Mouse (Mus musculus) midbrain, embryonic 11.5 days (tissue): Measurements from ENCODE around the gene Nfrkb. TPM values are rescaled to one million over a fixed set of nuclear protein-coding genes. Genes with fewer than 3 reads are reported as not detected.

ENCODE experiments used
- ATAC-seq: fragments of 200-750 bp; cut with Nextera tagmentation; 2 replicates; pipeline ENCODE4 v1.8.0; 2017; ENCODE audit warnings: moderate TSS enrichment, moderate library complexity; ENCODE audit not compliant: low FRiP score
- DNase-seq: peaks from one replicate; pipeline ENCODE4 v3.0.0; 2015; ENCODE audit warnings: low spot score; ENCODE audit errors: missing footprints
- H3K27ac ChIP-seq: fragments of 300-500 bp; sonication (generic); 2 replicates; pipeline ENCODE4 v1.5.1; 2014; ENCODE audit warnings: low read depth, low read length
- H3K27me3 ChIP-seq: fragments of 300-500 bp; sonication (generic); 2 replicates; pipeline ENCODE4 v1.6.1; 2014; ENCODE audit warnings: mild to moderate bottlenecking, low read length, moderate library complexity, mixed read lengths; ENCODE audit not compliant: control insufficient read depth, insufficient read depth
- H3K36me3 ChIP-seq: fragments of 300-500 bp; sonication (generic); 2 replicates; pipeline ENCODE4 v1.6.1; 2014; ENCODE audit warnings: mild to moderate bottlenecking, low read length, moderate library complexity, mixed read lengths; ENCODE audit not compliant: control insufficient read depth, insufficient read depth
- H3K4me1 ChIP-seq: fragments of 300-500 bp; sonication (generic); 2 replicates; pipeline ENCODE4 v1.6.1; 2014; ENCODE audit warnings: low read length; ENCODE audit not compliant: control insufficient read depth, insufficient read depth
- H3K4me2 ChIP-seq: fragments of 300-500 bp; sonication (generic); 2 replicates; pipeline ENCODE4 v1.6.1; 2014; ENCODE audit warnings: mild to moderate bottlenecking, moderate library complexity
- H3K4me3 ChIP-seq: fragments of 300-500 bp; sonication (generic); 2 replicates; pipeline ENCODE4 v1.5.1; 2014; ENCODE audit warnings: low read depth, low read length
- H3K9ac ChIP-seq: fragments of 300-500 bp; sonication (generic); 2 replicates; pipeline ENCODE4 v1.6.1; 2014; ENCODE audit warnings: low read length
- H3K9me3 ChIP-seq: fragments of 300-500 bp; sonication (generic); 2 replicates; pipeline ENCODE4 v1.6.1; 2016; ENCODE audit warnings: low read length; ENCODE audit not compliant: control insufficient read depth
- WGBS: fragments of 180-500 bp; shearing (Covaris S2); extraction: QIAGEN DNeasy Blood & Tissue Kit; methylation state at CpG from one replicate; pipeline ENCODE4 v1.1.7; 2014; 5-methylcytosine and 5-hydroxymethylcytosine counted together
- polyA plus RNA-seq: library from polyadenylated mRNA; unstranded; fragments of >200 nt; fragmentation: Nextera tagmentation; extraction: Ambion mirVana; gene quantifications from 2 replicates; pipeline ENCODE4 v1.2.1, GENCODE M21; 2014

The Nfrkb gene
- polyA plus RNA-seq, 1 experiment from 2014 or later, result 19.3 TPM

DNA sequence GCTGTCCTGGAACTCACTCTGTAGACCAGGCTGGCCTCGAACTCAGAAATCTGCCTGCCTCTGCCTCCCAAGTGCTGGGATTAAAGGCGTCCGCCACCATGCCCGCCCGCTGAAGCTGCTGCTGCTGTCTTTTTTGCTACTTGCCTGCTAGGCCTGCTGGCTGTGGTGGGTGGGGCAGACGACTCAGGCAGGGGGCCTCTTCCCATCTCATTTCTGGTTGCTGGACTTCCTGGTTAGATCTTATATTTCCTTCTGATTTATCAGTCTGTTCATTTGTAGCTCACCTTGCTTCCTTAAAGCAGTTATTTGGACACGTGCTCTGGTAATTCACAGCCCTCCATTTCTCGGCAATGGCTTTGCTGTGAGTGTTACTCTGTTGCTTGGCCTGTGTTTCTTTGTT, 49.4 kb downstream of the Nfrkb start:
- no peaks in the 10 kb centered on the region for H3K9me3 ChIP-seq
- H3K4me3 ChIP-seq, result no peak overlapping the region
- no peaks in the 10 kb centered on the region for H3K27me3 ChIP-seq
- H3K27ac ChIP-seq, result no peak overlapping the region
- H3K4me2 ChIP-seq, result no peak overlapping the region
- no peak overlapping the region for H3K9ac ChIP-seq
- 87% methylated on average over 8 of the region's 8 CpGs for WGBS
- no peak for ATAC-seq
- H3K4me1 ChIP-seq, result no peaks in the 10 kb centered on the region
- no peaks in the 10 kb centered on the region for H3K36me3 ChIP-seq
- DNase-seq, result no peak

- H3K4me2 ChIP-seq, result no peak overlapping the region
- 92% methylated on average over 6 of the region's 7 CpGs for WGBS
- ATAC-seq, result no peak
Observed at GRCm38 (mm10) chr9:31437861-31438260, 51.9 kb downstream of the Nfrkb start.

GRCm38 (mm10) chr9:31438834-31439233, 52.8 kb downstream of the Nfrkb start:
- H3K4me3 ChIP-seq, result no peak overlapping the region
- H3K9ac ChIP-seq, result no peak overlapping the region
- DNase-seq, result no peak
- H3K9me3 ChIP-seq, result no peaks in the 10 kb centered on the region
- no peak overlapping the region for H3K4me2 ChIP-seq
- no peaks in the 10 kb centered on the region for H3K27me3 ChIP-seq
- H3K4me1 ChIP-seq, result no peaks in the 10 kb centered on the region
- H3K27ac ChIP-seq, result no peak overlapping the region
- WGBS, result 59% methylated on average over 5 of the region's 5 CpGs
- ATAC-seq, result no peak
- H3K36me3 ChIP-seq, result no peaks in the 10 kb centered on the region

More at GRCm38 (mm10) chr9:31437861-31438260, 51.9 kb downstream of the Nfrkb start:
- Histone ChIP-seq H3K27ac (no peak overlapping the region), H3K9ac (no peak overlapping the region), H3K9me3 (no peaks in the 10 kb centered on the region), H3K4me3 (no peak overlapping the region), H3K36me3 (no peaks in the 10 kb centered on the region), H3K27me3 (no peaks in the 10 kb centered on the region), H3K4me1 (no peaks in the 10 kb centered on the region)
- DNase-seq, result no peak

- 75% methylated on average over 5 of the region's 6 CpGs for WGBS
- Histone ChIP-seq H3K4me3 (no peak overlapping the region), H3K4me1 (no peaks in the 10 kb centered on the region), H3K4me2 (no peak overlapping the region), H3K27ac (no peak overlapping the region), H3K36me3 (no peaks in the 10 kb centered on the region), H3K9ac (no peak overlapping the region), H3K27me3 (no peaks in the 10 kb centered on the region), H3K9me3 (no peaks in the 10 kb centered on the region)
- ATAC-seq (no peak), DNase-seq (no peak)
Observed at GRCm38 (mm10) chr9:31439341-31439740, 53.3 kb downstream of the Nfrkb start.

GRCm38 (mm10) chr9:31440366-31440765, 54.4 kb downstream of the Nfrkb start:
- no peak overlapping the region for H3K27ac ChIP-seq
- H3K9me3 ChIP-seq, result no peaks in the 10 kb centered on the region
- no peak overlapping the region for H3K9ac ChIP-seq
- 87% methylated on average over 5 of the region's 5 CpGs for WGBS
- no peak overlapping the region for H3K4me2 ChIP-seq
- H3K4me3 ChIP-seq, result no peak overlapping the region
- ATAC-seq (no peak), DNase-seq (no peak)
- H3K36me3 ChIP-seq, result no peaks in the 10 kb centered on the region
- no peaks in the 10 kb centered on the region for H3K4me1 ChIP-seq
- no peaks in the 10 kb centered on the region for H3K27me3 ChIP-seq

GRCm38 (mm10) chr9:31441487-31441886, 55.5 kb downstream of the Nfrkb start:
- Histone ChIP-seq H3K27me3 (no peaks in the 10 kb centered on the region), H3K9ac (no peak overlapping the region), H3K36me3 (no peaks in the 10 kb centered on the region), H3K4me2 (no peak overlapping the region), H3K4me3 (no peak overlapping the region), H3K4me1 (no peaks in the 10 kb centered on the region), H3K27ac (no peak overlapping the region), H3K9me3 (no peaks in the 10 kb centered on the region)
- ATAC-seq, result no peak
- 80% methylated on average over 3 of the region's 3 CpGs for WGBS
- no peak for DNase-seq

DNA sequence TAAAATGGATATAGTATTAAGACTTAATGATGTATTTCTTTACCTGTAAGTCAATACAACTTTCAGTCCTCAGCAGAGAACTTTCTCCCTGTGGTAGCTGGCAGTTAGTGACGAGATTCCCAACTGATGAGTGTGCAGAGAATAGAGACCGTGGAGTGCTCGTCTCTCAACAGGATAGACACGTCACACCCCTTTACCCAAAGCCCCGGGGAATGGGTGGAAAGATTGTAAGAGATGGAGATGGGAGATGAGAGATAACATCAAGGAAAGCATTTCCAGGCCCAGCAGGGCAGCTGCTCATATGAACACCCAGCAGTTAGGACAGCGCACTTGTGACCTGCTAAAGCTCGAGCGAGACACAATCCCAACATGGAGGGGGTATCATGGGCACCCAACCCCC, 58.2 kb downstream of the Nfrkb start:
- H3K4me3 ChIP-seq, result no peak overlapping the region
- no peaks in the 10 kb centered on the region for H3K27me3 ChIP-seq
- DNase-seq (no peak), ATAC-seq (no peak)
- H3K9me3 ChIP-seq, result no peaks in the 10 kb centered on the region
- no peak overlapping the region for H3K4me2 ChIP-seq
- no peak overlapping the region for H3K27ac ChIP-seq
- no peak overlapping the region for H3K9ac ChIP-seq
- WGBS, result 83% methylated on average over 8 of the region's 8 CpGs
- H3K36me3 ChIP-seq, result no peaks in the 10 kb centered on the region
- no peaks in the 10 kb centered on the region for H3K4me1 ChIP-seq

GRCm38 (mm10) chr9:31449145-31449772, 63.3 kb downstream of the Nfrkb start:
- Histone ChIP-seq H3K36me3 (no peaks in the 10 kb centered on the region), H3K27ac (no peak overlapping the region), H3K9ac (no peak overlapping the region), H3K4me2 (no peak overlapping the region), H3K27me3 (no peaks in the 10 kb centered on the region), H3K4me1 (no peaks in the 10 kb centered on the region), H3K9me3 (no peaks in the 10 kb centered on the region), H3K4me3 (no peak overlapping the region)
- DNase-seq, result no peak
- WGBS, result 89% methylated on average over 7 of the region's 7 CpGs
- ATAC-seq, result no peak

DNA sequence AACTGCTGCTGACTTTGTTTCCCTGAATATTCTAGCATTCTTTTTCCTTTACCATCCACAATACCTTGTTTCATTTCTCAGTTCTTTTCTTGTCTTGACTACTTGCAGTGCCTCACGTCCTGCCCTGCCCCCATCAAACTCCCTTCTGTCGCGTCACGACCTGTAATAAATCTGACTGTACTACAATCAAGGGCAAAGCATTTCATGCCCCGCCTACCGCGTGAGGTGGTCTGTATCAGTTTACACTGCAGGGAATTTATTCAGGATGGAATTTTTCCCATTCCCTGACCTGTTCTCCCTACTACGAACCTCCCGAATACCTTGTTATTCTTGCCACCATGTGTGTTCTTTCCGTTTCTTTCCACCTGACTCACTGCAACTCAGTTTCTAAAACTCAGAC, 66.2 kb downstream of the Nfrkb start:
- Histone ChIP-seq H3K27me3 (no peaks in the 10 kb centered on the region), H3K36me3 (no peaks in the 10 kb centered on the region), H3K4me3 (no peak overlapping the region), H3K9me3 (no peaks in the 10 kb centered on the region), H3K4me2 (no peak overlapping the region), H3K27ac (no peak overlapping the region), H3K9ac (no peak overlapping the region), H3K4me1 (no peaks in the 10 kb centered on the region)
- DNase-seq (no peak), ATAC-seq (no peak)
- WGBS, result 80% methylated on average over 10 of the region's 10 CpGs
